Mouse (Mus musculus) limb, embryonic 13.5 days (tissue): ENCODE data around the gene Olfr1367. TPM values are rescaled to one million over a fixed set of nuclear protein-coding genes. Genes with fewer than 3 reads are reported as not detected.
A peak's percentile ranks its signal among the peaks of the same experiment; 100 is the strongest.

Experiments used
- ATAC-seq: fragments of 200-750 bp; cut with Nextera tagmentation; 2 replicates; pipeline ENCODE4 v1.8.0; 2017; ENCODE audit warnings: low read depth, moderate number of reproducible peaks, moderate TSS enrichment; ENCODE audit not compliant: low FRiP score
- H3K27ac ChIP-seq: fragments of 300-500 bp; sonication (generic); 2 replicates; pipeline ENCODE4 v1.5.1; 2015; ENCODE audit warnings: inconsistent platforms, mild to moderate bottlenecking, moderate library complexity
- H3K27me3 ChIP-seq: fragments of 300-500 bp; sonication (generic); 2 replicates; pipeline ENCODE4 v1.6.1; 2015; ENCODE audit warnings: mild to moderate bottlenecking, inconsistent platforms
- H3K36me3 ChIP-seq: fragments of 300-500 bp; sonication (generic); 2 replicates; pipeline ENCODE4 v1.6.1; 2015; ENCODE audit warnings: inconsistent platforms, mild to moderate bottlenecking, moderate library complexity
- H3K4me1 ChIP-seq: fragments of 300-500 bp; sonication (generic); 2 replicates; pipeline ENCODE4 v1.6.1; 2015; ENCODE audit warnings: inconsistent platforms
- H3K4me2 ChIP-seq: fragments of 300-500 bp; sonication (generic); replicated peaks from 2 replicates; pipeline ENCODE4 v1.6.1; 2015; ENCODE audit warnings: inconsistent platforms, mild to moderate bottlenecking, moderate library complexity
- H3K4me3 ChIP-seq: fragments of 300-500 bp; sonication (generic); 2 replicates; pipeline ENCODE4 v1.5.1; 2015; ENCODE audit warnings: moderate library complexity, mild to moderate bottlenecking, inconsistent platforms
- H3K9ac ChIP-seq: fragments of 300-500 bp; sonication (generic); 2 replicates; pipeline ENCODE4 v1.6.1; 2015; ENCODE audit warnings: mild to moderate bottlenecking, inconsistent platforms
- H3K9me3 ChIP-seq: fragments of 300-500 bp; sonication (generic); 2 replicates; pipeline ENCODE4 v1.6.1; 2016; ENCODE audit warnings: inconsistent platforms
- WGBS: fragments of 180-500 bp; shearing (Covaris S2); methylation state at CpG from one replicate; pipeline ENCODE4 v1.1.7; 2015; 5-methylcytosine and 5-hydroxymethylcytosine counted together
- polyA plus RNA-seq: library from polyadenylated mRNA; unstranded; fragments of >200 nt; fragmentation: Nextera tagmentation; extraction: Ambion mirVana; gene quantifications from 2 replicates; pipeline ENCODE4 v1.2.1, GENCODE M21; 2015

The Olfr1367 gene
- not detected in 2 replicates for polyA plus RNA-seq

- no peak within 1 kb of the TSS for H3K9ac ChIP-seq
- H3K27me3 ChIP-seq = no peaks in the 10 kb centered on the region
- no peaks in the 10 kb centered on the region for H3K9me3 ChIP-seq
- no peak within 1 kb of the TSS for H3K4me2 ChIP-seq
- no peak for ATAC-seq
- no peaks in the 10 kb centered on the region for H3K36me3 ChIP-seq
- H3K27ac ChIP-seq = no peak within 1 kb of the TSS
- no peak within 1 kb of the TSS for H3K4me3 ChIP-seq
- H3K4me1 ChIP-seq = no peaks in the 10 kb centered on the region
- WGBS = 82% methylated on average over 1 of the region's 1 CpGs
Observed at GRCm38 (mm10) chr13:21346610-21347009, at the start of gene Olfr1367. Olfr1367 (plus strand) TSS chr13:21346910.

GRCm38 (mm10) chr13:21298557-21298956 lies 48.2 kb upstream of the Olfr1367 start:
- Histone ChIP-seq H3K4me2 (no peak overlapping the region), H3K27me3 (no peaks in the 10 kb centered on the region), H3K9me3 (no peaks in the 10 kb centered on the region), H3K4me3 (no peak overlapping the region), H3K4me1 (no peaks in the 10 kb centered on the region), H3K36me3 (no peaks in the 10 kb centered on the region), H3K27ac (no peak overlapping the region), H3K9ac (no peak overlapping the region)
- 23% methylated on average over 3 of the region's 3 CpGs for WGBS
- ATAC-seq = no peak

- Histone ChIP-seq H3K9ac (no peak overlapping the region), H3K4me3 (no peak overlapping the region), H3K27ac (no peak overlapping the region), H3K4me1 (no peaks in the 10 kb centered on the region), H3K27me3 (no peaks in the 10 kb centered on the region), H3K4me2 (no peak overlapping the region), H3K9me3 (no peaks in the 10 kb centered on the region), H3K36me3 (no peaks in the 10 kb centered on the region)
- ATAC-seq = no peak
- WGBS = 20% methylated on average over 3 of the region's 3 CpGs
Observed at GRCm38 (mm10) chr13:21304483-21305066, 42.1 kb upstream of the Olfr1367 start.

GRCm38 (mm10) chr13:21309788-21310187 lies 36.9 kb upstream of the Olfr1367 start:
- WGBS = 49% methylated on average over 2 of the region's 2 CpGs
- H3K27ac ChIP-seq = no peak overlapping the region
- no peak overlapping the region for H3K9ac ChIP-seq
- no peak for ATAC-seq
- H3K27me3 ChIP-seq = no peaks in the 10 kb centered on the region
- H3K4me1 ChIP-seq = no peaks in the 10 kb centered on the region
- H3K4me3 ChIP-seq = no peak overlapping the region
- no peaks in the 10 kb centered on the region for H3K36me3 ChIP-seq
- H3K9me3 ChIP-seq = no peaks in the 10 kb centered on the region
- H3K4me2 ChIP-seq = no peak overlapping the region

GRCm38 (mm10) chr13:21311926-21312325 lies 34.8 kb upstream of the Olfr1367 start, which contains the start of gene Gpx6:
Gpx6 (plus strand) TSS chr13:21312125.
- H3K36me3 ChIP-seq = no peaks in the 10 kb centered on the region
- no peak within 1 kb of the TSS for H3K9ac ChIP-seq
- H3K4me3 ChIP-seq = no peak within 1 kb of the TSS
- H3K4me2 ChIP-seq = no peak within 1 kb of the TSS
- WGBS = 18% methylated on average over 3 of the region's 3 CpGs
- no peaks in the 10 kb centered on the region for H3K4me1 ChIP-seq
- no peaks in the 10 kb centered on the region for H3K27me3 ChIP-seq
- no peak for ATAC-seq
- no peaks in the 10 kb centered on the region for H3K9me3 ChIP-seq
- no peak within 1 kb of the TSS for H3K27ac ChIP-seq

GRCm38 (mm10) chr13:21312854-21313253 lies 33.9 kb upstream of the Olfr1367 start:
- H3K4me2 ChIP-seq = no peak overlapping the region
- WGBS = 50% methylated on average over 3 of the region's 5 CpGs
- ATAC-seq = no peak

GRCm38 (mm10) chr13:21313903-21314302 lies 32.8 kb upstream of the Olfr1367 start:
- Histone ChIP-seq H3K27me3 (no peaks in the 10 kb centered on the region), H3K27ac (no peak overlapping the region), H3K4me2 (no peak overlapping the region), H3K9me3 (no peaks in the 10 kb centered on the region), H3K36me3 (no peaks in the 10 kb centered on the region), H3K4me1 (no peaks in the 10 kb centered on the region), H3K4me3 (no peak overlapping the region), H3K9ac (no peak overlapping the region)
- ATAC-seq = no peak
- 80% methylated on average over 4 of the region's 4 CpGs for WGBS

More at GRCm38 (mm10) chr13:21312854-21313253, 33.9 kb upstream of the Olfr1367 start:
- H3K4me3 ChIP-seq = no peak overlapping the region
- no peaks in the 10 kb centered on the region for H3K4me1 ChIP-seq
- H3K9ac ChIP-seq = no peak overlapping the region
- no peaks in the 10 kb centered on the region for H3K9me3 ChIP-seq
- H3K27me3 ChIP-seq = no peaks in the 10 kb centered on the region
- no peak overlapping the region for H3K27ac ChIP-seq
- H3K36me3 ChIP-seq = no peaks in the 10 kb centered on the region

GRCm38 (mm10) chr13:21320262-21320661 lies 26.4 kb upstream of the Olfr1367 start:
- H3K9ac ChIP-seq = no peak overlapping the region
- no peak overlapping the region for H3K4me2 ChIP-seq
- H3K9me3 ChIP-seq = no peaks in the 10 kb centered on the region
- 53% methylated on average over 3 of the region's 3 CpGs for WGBS
- ATAC-seq = no peak
- H3K36me3 ChIP-seq = no peaks in the 10 kb centered on the region
- no peak overlapping the region for H3K4me3 ChIP-seq
- peaks cover 18% of the 10 kb centered on the region; the same call in 1 of the 2 replicates for H3K27me3 ChIP-seq
- H3K27ac ChIP-seq = no peak overlapping the region
- H3K4me1 ChIP-seq = no peaks in the 10 kb centered on the region

GRCm38 (mm10) chr13:21321890-21322494 lies 24.7 kb upstream of the Olfr1367 start:
- 0 out of 2 replicates have a peak, but pooled peaks cover 5% of the 10 kb centered on the region for H3K4me1 ChIP-seq
- WGBS = 4% methylated on average over 18 of the region's 18 CpGs
- H3K36me3 ChIP-seq = no peaks in the 10 kb centered on the region
- H3K4me3 ChIP-seq = peak overlapping the region; percentile 33
- H3K27me3 ChIP-seq = peaks cover 18% of the 10 kb centered on the region; the same call in 1 of the 2 replicates
- H3K27ac ChIP-seq = no peak overlapping the region
- ATAC-seq = no peak
- H3K9ac ChIP-seq = no peak overlapping the region
- H3K4me2 ChIP-seq = peak overlapping the region; percentile 58
- H3K9me3 ChIP-seq = no peaks in the 10 kb centered on the region

- WGBS = 17% methylated on average over 18 of the region's 18 CpGs
- peak overlapping the region; percentile 58 for H3K4me2 ChIP-seq
Observed at GRCm38 (mm10) chr13:21322509-21323375, 24.0 kb upstream of the Olfr1367 start.

GRCm38 (mm10) chr13:21323405-21323804 lies 23.3 kb upstream of the Olfr1367 start:
- WGBS = 69% methylated on average over 6 of the region's 6 CpGs
- H3K36me3 ChIP-seq = no peaks in the 10 kb centered on the region
- no peak overlapping the region for H3K9ac ChIP-seq
- peaks cover 23% of the 10 kb centered on the region; the same call in 1 of the 2 replicates for H3K27me3 ChIP-seq
- H3K4me1 ChIP-seq = 0 out of 2 replicates have a peak, but pooled peaks cover 11% of the 10 kb centered on the region
- no peak overlapping the region for H3K4me3 ChIP-seq
- H3K4me2 ChIP-seq = peak overlapping the region; percentile 58
- no peak overlapping the region for H3K27ac ChIP-seq
- ATAC-seq = no peak
- no peaks in the 10 kb centered on the region for H3K9me3 ChIP-seq

More at GRCm38 (mm10) chr13:21322509-21323375, 24.0 kb upstream of the Olfr1367 start:
- H3K36me3 ChIP-seq = no peaks in the 10 kb centered on the region
- H3K9me3 ChIP-seq = no peaks in the 10 kb centered on the region
- no peak for ATAC-seq
- H3K27me3 ChIP-seq = peaks cover 18% of the 10 kb centered on the region; the same call in 1 of the 2 replicates
- 0 out of 2 replicates have a peak, but pooled peaks cover 10% of the 10 kb centered on the region for H3K4me1 ChIP-seq
- H3K9ac ChIP-seq = no peak overlapping the region
- no peak overlapping the region for H3K27ac ChIP-seq
- H3K4me3 ChIP-seq = peak overlapping the region; percentile 33

- Histone ChIP-seq H3K27me3 (peaks cover 19% of the 10 kb centered on the region; the same call in 1 of the 2 replicates), H3K9ac (no peak overlapping the region), H3K4me2 (peak overlapping the region; percentile 70), H3K4me1 (0 out of 2 replicates have a peak, but pooled peaks cover 11% of the 10 kb centered on the region), H3K4me3 (peak overlapping the region; percentile 46), H3K27ac (no peak overlapping the region), H3K9me3 (no peaks in the 10 kb centered on the region), H3K36me3 (no peaks in the 10 kb centered on the region)
- no peak; the same call in 1 of the 2 replicates for ATAC-seq
- WGBS = 5% methylated on average over 4 of the region's 4 CpGs
Observed at GRCm38 (mm10) chr13:21326191-21326590, 20.5 kb upstream of the Olfr1367 start.
